Mouse (Mus musculus) hindbrain, embryonic 14.5 days (tissue): Measurements from ENCODE around the gene Slc10a1. TPM values are rescaled to one million over a fixed set of nuclear protein-coding genes. Genes with fewer than 3 reads are reported as not detected.
A peak's percentile ranks its signal among the peaks of the same experiment; 100 is the strongest.

ENCODE experiments used
- ATAC-seq: fragments of 200-750 bp; cut with Nextera tagmentation; 2 replicates; pipeline ENCODE4 v1.8.0; 2017; ENCODE audit warnings: moderate number of reproducible peaks, mild to moderate bottlenecking, moderate TSS enrichment, moderate library complexity; ENCODE audit not compliant: low FRiP score
- DNase-seq: peaks from one replicate; pipeline ENCODE4 v3.0.0-alpha.2; 2015; ENCODE audit warnings: low spot score
- H3K27ac ChIP-seq: fragments of 300-500 bp; sonication (generic); 2 replicates; pipeline ENCODE4 v1.5.1; 2014; ENCODE audit warnings: mild to moderate bottlenecking, moderate library complexity
- H3K27me3 ChIP-seq: fragments of 300-500 bp; sonication (generic); 2 replicates; pipeline ENCODE4 v1.6.1; 2014; ENCODE audit warnings: mild to moderate bottlenecking, low read length, mixed read lengths; ENCODE audit not compliant: control insufficient read depth, insufficient read depth
- H3K36me3 ChIP-seq: fragments of 300-500 bp; sonication (generic); replicated peaks from 2 replicates; pipeline ENCODE4 v1.6.1; 2014; ENCODE audit not compliant: control insufficient read depth, insufficient read depth
- H3K4me1 ChIP-seq: fragments of 300-500 bp; sonication (generic); replicated peaks from 2 replicates; pipeline ENCODE4 v1.6.1; 2014; ENCODE audit warnings: antibody characterized with exemption, low read length, mixed read lengths; ENCODE audit not compliant: control insufficient read depth, insufficient read depth
- H3K4me2 ChIP-seq: fragments of 300-500 bp; sonication (generic); replicated peaks from 2 replicates; pipeline ENCODE4 v1.6.1; 2014; ENCODE audit warnings: mild to moderate bottlenecking, moderate library complexity
- H3K4me3 ChIP-seq: fragments of 300-500 bp; sonication (generic); replicated peaks from 2 replicates; pipeline ENCODE4 v1.5.1; 2014; ENCODE audit warnings: mild to moderate bottlenecking, low read length
- H3K9ac ChIP-seq: fragments of 300-500 bp; sonication (generic); 2 replicates; pipeline ENCODE4 v1.6.1; 2014
- H3K9me3 ChIP-seq: fragments of 300-500 bp; sonication (generic); 2 replicates; pipeline ENCODE4 v1.6.1; 2016; ENCODE audit warnings: low read length; ENCODE audit not compliant: control insufficient read depth
- WGBS: fragments of 180-500 bp; shearing (Covaris S2); extraction: QIAGEN DNeasy Blood & Tissue Kit; methylation state at CpG from one replicate; pipeline ENCODE4 v1.1.7; 2014; 5-methylcytosine and 5-hydroxymethylcytosine counted together
- polyA plus RNA-seq: library from polyadenylated mRNA; unstranded; fragments of >200 nt; fragmentation: Nextera tagmentation; extraction: Ambion mirVana; gene quantifications from 2 replicates; pipeline ENCODE4 v1.2.1, GENCODE M21; 2014

Slc10a1 gene
- polyA plus RNA-seq, 1 experiment from 2014 or later, result 0.55 TPM

DNA sequence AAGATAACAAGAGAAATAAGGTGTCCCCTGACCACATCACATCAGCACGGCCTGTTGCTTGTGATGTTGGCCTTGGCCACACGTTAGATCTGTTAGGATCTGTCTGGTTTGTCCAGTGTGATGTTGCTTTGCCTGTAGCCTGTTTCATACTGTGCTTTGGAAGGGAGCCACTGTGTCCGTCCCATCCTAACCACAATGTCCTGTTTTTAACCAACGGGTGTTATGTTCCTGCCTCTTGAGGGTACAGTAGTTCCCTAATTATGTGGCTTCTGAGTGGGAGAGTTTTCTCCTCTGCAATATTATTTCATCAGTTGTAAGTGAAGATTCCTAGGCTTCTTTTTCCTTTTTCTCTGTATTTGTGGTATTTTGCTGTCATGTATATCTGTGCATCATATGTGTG, 26.8 kb upstream of the Slc10a1 start:
- DNase-seq, result no peak
- 94% methylated on average over 4 of the region's 4 CpGs for WGBS
- no peaks in the 10 kb centered on the region for H3K36me3 ChIP-seq

DNA sequence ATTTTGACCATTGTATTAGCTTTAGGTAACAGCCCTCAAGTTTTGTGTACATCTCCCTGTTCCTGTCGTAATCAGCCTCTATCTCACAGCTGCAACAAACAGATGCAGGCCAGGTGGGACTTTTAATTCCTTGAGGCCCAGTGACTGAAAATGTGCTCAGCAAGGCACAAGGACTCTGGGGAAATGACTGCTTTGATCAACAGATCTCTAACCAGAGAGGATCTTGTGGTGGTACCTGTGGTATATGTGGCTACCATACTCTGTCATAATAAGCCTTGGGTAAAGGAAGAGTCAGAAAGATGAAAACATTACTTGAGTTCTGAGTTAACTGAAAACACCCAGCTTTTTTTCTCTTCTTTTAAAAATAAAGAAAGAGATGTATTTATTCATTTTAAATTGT, 25.3 kb upstream of the Slc10a1 start:
- Histone ChIP-seq H3K9me3 (no peaks in the 10 kb centered on the region), H3K4me3 (no peak overlapping the region), H3K27ac (no peak overlapping the region), H3K36me3 (no peaks in the 10 kb centered on the region), H3K4me2 (no peak overlapping the region), H3K27me3 (no peaks in the 10 kb centered on the region), H3K4me1 (peaks cover 6% of the 10 kb centered on the region), H3K9ac (no peak overlapping the region)
- DNase-seq (no peak), ATAC-seq (no peak)
- WGBS, result 91% methylated on average over 1 of the region's 1 CpGs

More for the DNA sequence above, 26.8 kb upstream of the Slc10a1 start:
- H3K4me1 ChIP-seq, result peaks cover 7% of the 10 kb centered on the region
- H3K4me3 ChIP-seq, result no peak overlapping the region
- H3K9ac ChIP-seq, result no peak overlapping the region
- H3K27me3 ChIP-seq, result no peaks in the 10 kb centered on the region
- H3K27ac ChIP-seq, result no peak overlapping the region
- ATAC-seq, result no peak
- no peak overlapping the region for H3K4me2 ChIP-seq
- H3K9me3 ChIP-seq, result no peaks in the 10 kb centered on the region

DNA sequence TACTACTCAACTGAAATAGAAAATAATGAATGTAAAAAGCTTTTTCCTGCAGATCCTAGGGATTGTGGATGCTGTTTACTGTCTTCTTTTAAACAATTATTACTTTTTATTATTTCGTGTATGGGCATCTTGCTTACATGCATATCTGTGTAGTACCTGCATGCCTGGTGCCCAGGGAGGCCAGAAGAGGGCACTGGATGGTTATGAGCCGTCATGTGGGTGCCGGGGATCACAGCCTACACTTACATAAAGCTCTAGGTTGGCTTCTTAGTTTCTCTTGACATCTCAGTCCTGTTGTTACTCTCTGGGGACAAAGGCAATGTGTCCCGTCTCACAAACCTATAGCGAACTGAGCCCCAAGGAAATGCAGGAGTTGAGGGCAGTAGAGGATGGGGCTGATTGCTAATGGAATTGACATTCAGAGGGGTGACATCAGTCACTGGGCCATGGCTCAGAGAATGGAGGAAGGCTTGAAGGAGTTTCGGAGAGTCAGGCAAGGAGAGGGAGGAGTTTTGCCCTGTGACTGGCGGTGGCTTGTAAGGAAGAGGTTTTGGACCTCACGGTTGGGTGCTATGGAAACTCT, 24.1 kb upstream of the Slc10a1 start:
- H3K4me2 ChIP-seq, result no peak overlapping the region
- H3K4me1 ChIP-seq, result no peaks in the 10 kb centered on the region
- H3K9me3 ChIP-seq, result no peaks in the 10 kb centered on the region
- DNase-seq, result no peak
- no peak for ATAC-seq
- no peaks in the 10 kb centered on the region for H3K27me3 ChIP-seq
- no peak overlapping the region for H3K9ac ChIP-seq
- H3K27ac ChIP-seq, result no peak overlapping the region
- WGBS, result 79% methylated on average over 8 of the region's 8 CpGs
- H3K36me3 ChIP-seq, result no peaks in the 10 kb centered on the region
- H3K4me3 ChIP-seq, result no peak overlapping the region

DNA sequence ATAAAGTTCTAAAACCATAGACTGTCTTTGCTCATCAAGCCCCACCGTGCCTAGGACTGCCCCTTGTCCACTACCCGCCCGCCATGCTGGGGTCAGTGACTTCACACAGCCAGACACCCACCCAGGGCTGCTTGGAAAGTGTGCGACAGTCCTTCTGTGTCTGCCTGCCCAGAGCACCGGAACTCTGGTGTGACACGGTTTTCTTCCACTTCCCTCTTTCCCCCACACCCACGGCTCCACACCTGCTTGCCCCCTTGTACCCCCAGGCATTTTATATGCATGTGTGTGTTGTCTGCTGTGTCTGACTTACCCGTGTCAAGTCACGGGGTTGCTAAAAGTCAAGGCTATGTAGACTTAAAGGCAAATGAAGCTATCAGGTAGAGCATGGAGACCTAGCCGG, 23.3 kb upstream of the Slc10a1 start:
- DNase-seq, result no peak
- no peak overlapping the region for H3K27ac ChIP-seq
- ATAC-seq, result no peak
- no peaks in the 10 kb centered on the region for H3K27me3 ChIP-seq
- H3K9me3 ChIP-seq, result no peaks in the 10 kb centered on the region
- no peak overlapping the region for H3K4me2 ChIP-seq
- no peaks in the 10 kb centered on the region for H3K36me3 ChIP-seq
- H3K4me1 ChIP-seq, result no peaks in the 10 kb centered on the region
- WGBS, result 83% methylated on average over 10 of the region's 10 CpGs
- no peak overlapping the region for H3K4me3 ChIP-seq
- H3K9ac ChIP-seq, result no peak overlapping the region

DNA sequence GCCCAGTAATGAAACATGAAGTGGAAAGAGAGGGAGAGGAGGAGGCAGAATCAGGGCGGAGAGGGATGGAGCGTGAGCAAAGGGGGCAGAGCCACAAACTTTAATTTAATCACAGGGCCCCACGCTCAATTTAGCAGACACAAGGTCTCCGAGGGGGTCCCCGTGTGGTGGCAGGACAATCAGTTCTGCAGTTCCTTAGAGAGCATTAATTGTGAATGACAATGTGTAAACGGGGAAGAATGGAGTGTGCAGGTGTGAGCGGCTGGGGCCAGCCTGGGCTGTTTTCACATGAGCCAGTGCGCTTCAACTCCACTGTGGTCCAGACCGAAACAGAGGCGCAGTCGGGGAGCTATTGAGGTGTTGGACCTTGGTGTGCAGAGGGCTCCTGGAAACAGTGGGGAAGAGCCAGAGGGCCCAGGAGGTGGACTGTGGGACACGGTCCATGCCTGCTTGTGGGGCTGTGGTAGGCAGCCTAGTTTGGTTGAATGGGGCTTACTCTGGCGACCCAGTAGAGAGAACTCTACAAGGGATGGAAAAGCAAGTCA, 22.5 kb upstream of the Slc10a1 start:
- ATAC-seq, result no peak
- Histone ChIP-seq H3K9ac (no peak overlapping the region), H3K27ac (no peak overlapping the region), H3K9me3 (no peaks in the 10 kb centered on the region), H3K4me3 (no peak overlapping the region), H3K4me1 (no peaks in the 10 kb centered on the region), H3K27me3 (no peaks in the 10 kb centered on the region), H3K4me2 (no peak overlapping the region), H3K36me3 (no peaks in the 10 kb centered on the region)
- no peak for DNase-seq
- 40% methylated on average over 13 of the region's 13 CpGs for WGBS

DNA sequence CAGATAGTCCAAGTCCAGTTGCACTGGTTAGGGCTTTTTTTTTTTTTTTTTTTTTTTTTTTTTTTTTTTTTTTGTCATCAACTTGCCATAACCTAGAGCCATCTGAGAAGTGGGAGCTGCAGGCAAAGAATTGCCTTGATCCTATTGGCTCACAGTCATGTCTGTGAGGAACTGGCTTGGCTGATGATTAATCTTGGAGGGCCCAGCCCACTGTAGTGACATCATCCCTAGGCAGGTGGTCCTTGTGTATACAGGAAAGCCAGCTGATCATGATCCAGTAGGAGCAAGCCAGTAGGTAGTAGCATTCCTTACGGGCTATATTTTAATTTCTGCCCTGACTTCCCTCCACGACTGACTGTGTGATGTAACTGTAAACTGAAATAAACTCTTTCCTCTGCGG, 19.8 kb upstream of the Slc10a1 start:
- Histone ChIP-seq H3K27ac (no peak overlapping the region), H3K36me3 (no peaks in the 10 kb centered on the region), H3K27me3 (no peaks in the 10 kb centered on the region), H3K4me2 (no peak overlapping the region), H3K4me1 (no peaks in the 10 kb centered on the region), H3K9me3 (no peaks in the 10 kb centered on the region), H3K4me3 (no peak overlapping the region), H3K9ac (no peak overlapping the region)
- DNase-seq (no peak), ATAC-seq (no peak)
- 87% methylated on average over 3 of the region's 3 CpGs for WGBS

DNA sequence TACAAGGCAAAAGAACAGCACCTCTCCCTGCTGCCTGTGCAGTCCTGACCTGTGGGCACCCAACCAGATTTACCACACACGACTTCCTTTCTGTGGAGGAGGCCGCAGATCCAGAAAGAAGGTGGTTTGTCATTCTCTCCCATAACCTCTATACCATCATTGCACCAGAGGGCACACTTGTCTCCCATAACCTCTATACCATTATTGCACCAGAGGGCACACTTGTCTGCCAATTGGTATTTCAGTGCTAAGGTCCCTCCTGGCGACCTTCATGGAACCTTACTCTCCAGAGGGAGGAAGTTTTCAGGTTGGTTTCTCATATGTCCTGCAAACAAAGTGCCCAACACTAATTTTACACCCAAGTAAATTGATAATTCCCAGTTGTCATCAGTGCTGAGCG, 18.1 kb upstream of the Slc10a1 start:
- no peak for DNase-seq
- WGBS, result 82% methylated on average over 4 of the region's 4 CpGs
- no peak overlapping the region for H3K9ac ChIP-seq
- no peak overlapping the region for H3K27ac ChIP-seq
- H3K9me3 ChIP-seq, result no peaks in the 10 kb centered on the region
- H3K36me3 ChIP-seq, result no peaks in the 10 kb centered on the region
- no peak overlapping the region for H3K4me3 ChIP-seq
- no peak overlapping the region for H3K4me2 ChIP-seq
- ATAC-seq, result no peak
- H3K4me1 ChIP-seq, result no peaks in the 10 kb centered on the region
- no peaks in the 10 kb centered on the region for H3K27me3 ChIP-seq

DNA sequence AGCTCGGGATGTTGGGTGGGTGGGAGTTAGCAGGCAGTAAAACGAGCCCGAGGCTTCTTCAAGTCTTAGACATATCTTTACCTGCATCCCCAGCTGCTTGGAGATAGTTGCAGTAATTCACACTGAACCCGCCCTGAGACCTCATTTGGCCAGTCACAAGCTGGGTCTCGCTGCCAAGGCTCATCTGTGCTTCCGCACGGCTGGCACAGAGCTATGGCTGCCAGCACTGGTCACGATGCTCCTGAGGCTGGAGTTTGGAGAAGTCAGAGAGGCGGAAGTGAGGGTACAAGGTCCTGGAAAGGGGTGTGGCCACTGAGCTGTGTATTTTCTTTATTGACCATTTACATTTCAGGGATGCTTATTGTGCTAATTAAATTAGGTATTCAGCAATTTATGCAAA, 15.2 kb upstream of the Slc10a1 start:
- Histone ChIP-seq H3K27ac (no peak overlapping the region), H3K4me1 (no peaks in the 10 kb centered on the region), H3K27me3 (no peaks in the 10 kb centered on the region), H3K4me2 (no peak overlapping the region), H3K36me3 (no peaks in the 10 kb centered on the region), H3K4me3 (no peak overlapping the region), H3K9ac (no peak overlapping the region), H3K9me3 (no peaks in the 10 kb centered on the region)
- no peak for DNase-seq
- no peak for ATAC-seq
- WGBS, result 73% methylated on average over 9 of the region's 9 CpGs

DNA sequence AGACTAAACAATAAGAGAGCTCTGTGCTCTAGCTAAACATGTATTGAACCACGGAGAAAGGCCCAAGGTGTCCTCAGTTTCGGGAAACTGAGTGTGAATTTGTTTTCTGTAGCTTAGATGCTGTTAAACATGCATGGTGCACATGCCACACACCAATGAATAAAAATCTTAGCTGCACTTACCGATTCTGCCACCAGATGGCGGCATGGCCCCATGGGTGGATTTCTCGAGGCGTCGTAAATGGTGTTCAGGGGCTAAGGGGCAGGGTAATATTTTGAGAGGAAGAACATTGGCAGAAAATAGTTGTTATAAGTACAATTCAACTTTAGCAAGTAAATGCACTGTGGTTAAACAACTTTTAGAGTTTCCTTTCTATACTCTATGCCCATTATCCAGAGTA, 13.8 kb upstream of the Slc10a1 start:
- Histone ChIP-seq H3K9me3 (no peaks in the 10 kb centered on the region), H3K4me1 (no peaks in the 10 kb centered on the region), H3K36me3 (no peaks in the 10 kb centered on the region), H3K9ac (no peak overlapping the region), H3K27ac (no peak overlapping the region), H3K4me2 (no peak overlapping the region), H3K4me3 (no peak overlapping the region), H3K27me3 (no peaks in the 10 kb centered on the region)
- ATAC-seq, result no peak
- WGBS, result 2% methylated on average over 7 of the region's 7 CpGs
- DNase-seq, result peak; percentile 96
